Mouse (Mus musculus): ENCODE measurements at regions not wholly inside any gene's neighbourhood (a gene's known extent, or its start where the extent isn't known, plus 50 kb on each side); places are given as distances from the start of the nearest gene placed in this dataset.
A peak's percentile ranks its signal among the peaks of the same experiment; 100 is the strongest.

DNA sequence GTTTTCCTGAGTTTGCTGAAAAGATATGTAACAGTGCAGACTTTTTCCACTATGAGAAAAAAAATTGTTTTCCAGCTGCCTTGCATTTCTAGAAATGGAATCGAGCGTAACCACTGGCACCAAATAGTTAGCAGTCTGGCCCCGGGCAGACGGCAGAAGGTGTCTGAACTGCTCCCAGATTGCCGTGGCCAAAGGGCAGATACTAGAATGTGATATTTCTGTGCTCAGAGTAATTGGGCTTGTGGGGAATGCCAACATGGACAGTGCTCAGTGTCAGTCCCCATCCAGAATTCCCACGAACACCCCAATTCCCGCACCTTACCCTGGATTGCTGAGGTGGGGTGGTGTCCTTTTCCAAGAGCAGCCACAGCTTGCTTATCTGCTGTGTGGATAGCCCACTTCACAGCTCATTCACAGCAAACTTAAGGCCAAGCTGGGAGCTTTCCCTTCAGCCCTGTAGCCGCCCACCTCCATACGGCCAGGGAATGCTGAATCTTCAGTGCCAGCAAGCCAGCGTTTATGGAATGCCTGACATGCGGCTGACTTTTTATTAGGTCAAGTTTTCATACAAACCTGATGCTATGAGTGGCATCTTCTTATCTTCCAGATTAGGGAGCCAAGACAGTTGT lies 148.1 kb downstream of the Enc1 start:
- Histone ChIP-seq H3K4me3 (ENCODE audit: insufficient read depth, low read depth, low read length) (no peak overlapping the region), H3K36me3 (ENCODE audit: control insufficient read depth, insufficient read depth, low read length) (no peaks in the 10 kb centered on the region), H3K27me3 (ENCODE audit: control insufficient read depth, insufficient read depth, low read length) (no peaks in the 10 kb centered on the region), H3K9ac (ENCODE audit: low read depth, low read length) (no peak overlapping the region), H3K4me1 (ENCODE audit: control insufficient read depth, insufficient read depth, low read length) (no peaks in the 10 kb centered on the region), H3K27ac (replicated peaks; ENCODE audit: insufficient read depth, low read depth, low read length) (no peak overlapping the region), H3K79me2 (ENCODE audit: control insufficient read depth, insufficient read depth, low read length) (no peaks in the 10 kb centered on the region)
- TF ChIP-seq CTCF (IDR thresholded peaks at IDR 0.05; ENCODE audit: low read depth, low read length) (no peak), POLR2A (IDR thresholded peaks at IDR 0.05; ENCODE audit: extremely low read depth, insufficient read depth, low read length) (no peak)
- DNase-seq (ENCODE audit: extremely low read depth, low read depth, low spot score) = peak; percentile 40
- WGBS = 81% methylated on average over 11 of the region's 11 CpGs

DNA sequence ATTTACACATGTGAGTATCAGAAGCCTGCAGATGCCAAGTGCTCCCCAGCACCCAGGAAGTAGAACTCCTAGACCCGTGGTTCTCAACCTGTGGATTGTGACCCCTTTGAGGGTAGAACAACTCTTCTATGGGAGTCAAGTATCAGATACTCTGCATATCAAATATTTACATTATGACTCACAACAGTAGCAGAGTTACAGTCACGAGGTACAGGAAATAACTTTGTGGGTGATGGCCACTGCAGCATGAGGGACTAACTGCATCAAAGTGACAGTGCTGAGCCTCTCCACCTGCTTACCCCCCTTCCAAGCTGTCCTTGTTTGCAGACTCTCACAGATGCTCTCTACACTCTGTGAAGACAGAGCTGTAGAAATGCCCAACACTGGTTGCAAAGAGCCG lies 145.6 kb downstream of the Enc1 start:
- Histone ChIP-seq H3K9ac (ENCODE audit: low read depth, low read length) (no peak overlapping the region), H3K27ac (replicated peaks; ENCODE audit: insufficient read depth, low read depth, low read length) (no peak overlapping the region), H3K4me1 (ENCODE audit: control insufficient read depth, insufficient read depth, low read length) (no peaks in the 10 kb centered on the region), H3K79me2 (ENCODE audit: control insufficient read depth, insufficient read depth, low read length) (no peaks in the 10 kb centered on the region), H3K27me3 (ENCODE audit: control insufficient read depth, insufficient read depth, low read length) (no peaks in the 10 kb centered on the region), H3K4me3 (ENCODE audit: insufficient read depth, low read depth, low read length) (no peak overlapping the region), H3K36me3 (ENCODE audit: control insufficient read depth, insufficient read depth, low read length) (no peaks in the 10 kb centered on the region)
- no peak for DNase-seq (ENCODE audit: extremely low read depth, low read depth, low spot score)
- WGBS = 26% methylated on average over 3 of the region's 3 CpGs
- TF ChIP-seq CTCF (IDR thresholded peaks at IDR 0.05; ENCODE audit: low read depth, low read length) = no peak
- no peak for TF ChIP-seq POLR2A (IDR thresholded peaks at IDR 0.05; ENCODE audit: extremely low read depth, insufficient read depth, low read length)

DNA sequence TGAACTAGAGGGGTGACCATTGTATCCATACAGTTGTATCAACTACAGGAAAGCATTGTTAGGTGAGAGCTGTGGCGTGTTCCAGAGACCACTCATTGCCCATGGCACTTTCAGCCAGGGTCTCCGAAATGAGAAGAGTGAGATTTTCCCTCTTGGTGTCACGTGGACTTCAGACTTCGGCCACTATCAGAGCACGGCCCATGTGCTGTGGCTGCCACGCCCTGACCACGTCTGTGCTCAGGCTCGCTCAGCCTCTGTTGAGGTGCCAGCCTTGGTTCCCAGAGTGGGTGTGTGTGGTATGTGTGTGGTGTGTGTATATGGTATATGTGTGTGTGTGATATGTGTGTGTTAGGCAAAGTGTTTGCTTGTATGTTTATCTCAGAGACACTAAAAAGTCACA lies 144.6 kb downstream of the Enc1 start:
- no peaks in the 10 kb centered on the region for H3K4me1 ChIP-seq (ENCODE audit: control insufficient read depth, insufficient read depth, low read length)
- DNase-seq (ENCODE audit: extremely low read depth, low read depth, low spot score) = no peak
- no peak overlapping the region for H3K27ac ChIP-seq (replicated peaks; ENCODE audit: insufficient read depth, low read depth, low read length)
- H3K79me2 ChIP-seq (ENCODE audit: control insufficient read depth, insufficient read depth, low read length) = no peaks in the 10 kb centered on the region
- 97% methylated on average over 8 of the region's 8 CpGs for WGBS
- H3K27me3 ChIP-seq (ENCODE audit: control insufficient read depth, insufficient read depth, low read length) = no peaks in the 10 kb centered on the region
- H3K36me3 ChIP-seq (ENCODE audit: control insufficient read depth, insufficient read depth, low read length) = no peaks in the 10 kb centered on the region
- TF ChIP-seq CTCF (IDR thresholded peaks at IDR 0.05; ENCODE audit: low read depth, low read length) (no peak), POLR2A (IDR thresholded peaks at IDR 0.05; ENCODE audit: extremely low read depth, insufficient read depth, low read length) (no peak)
- no peak overlapping the region for H3K9ac ChIP-seq (ENCODE audit: low read depth, low read length)
- no peak overlapping the region for H3K4me3 ChIP-seq (ENCODE audit: insufficient read depth, low read depth, low read length)

DNA sequence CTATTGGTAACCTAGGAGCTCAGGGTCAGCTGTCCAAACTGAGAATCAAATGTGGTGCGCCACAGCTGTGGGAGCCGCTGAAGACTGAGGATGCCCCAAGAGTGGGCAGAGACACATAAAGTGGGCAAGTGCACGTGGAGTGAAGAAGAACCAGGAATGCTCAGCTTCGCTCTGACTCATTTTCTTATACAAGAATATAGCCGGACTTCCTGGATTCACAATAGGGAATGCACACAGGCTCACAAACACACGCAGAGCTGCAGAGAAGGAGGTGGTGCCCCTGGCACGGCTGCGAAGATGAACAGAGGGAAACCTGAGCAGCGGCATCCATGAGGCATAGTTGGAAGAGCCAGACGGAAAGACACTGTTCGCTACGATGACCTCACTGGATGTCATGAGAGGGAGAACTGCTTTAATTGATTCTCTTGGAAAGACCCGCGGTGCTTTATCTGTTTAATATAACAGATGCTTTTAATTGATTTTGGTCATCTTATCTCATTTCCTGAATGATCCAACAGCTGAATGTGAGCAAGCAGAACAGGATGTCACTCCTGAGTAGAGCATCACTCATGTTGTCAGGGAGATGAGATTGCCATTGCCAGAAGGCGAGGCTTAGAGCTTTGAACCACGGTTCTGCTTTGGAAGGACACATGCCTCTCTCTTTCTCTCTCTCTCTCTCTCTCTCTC lies 143.3 kb downstream of the Enc1 start:
- no peak overlapping the region for H3K27ac ChIP-seq (replicated peaks; ENCODE audit: insufficient read depth, low read depth, low read length)
- WGBS = 68% methylated on average over 16 of the region's 16 CpGs
- no peak for DNase-seq (ENCODE audit: extremely low read depth, low read depth, low spot score)
- no peak overlapping the region for H3K4me3 ChIP-seq (ENCODE audit: insufficient read depth, low read depth, low read length)
- no peaks in the 10 kb centered on the region for H3K36me3 ChIP-seq (ENCODE audit: control insufficient read depth, insufficient read depth, low read length)
- H3K4me1 ChIP-seq (ENCODE audit: control insufficient read depth, insufficient read depth, low read length) = no peaks in the 10 kb centered on the region
- H3K79me2 ChIP-seq (ENCODE audit: control insufficient read depth, insufficient read depth, low read length) = no peaks in the 10 kb centered on the region
- TF ChIP-seq CTCF (IDR thresholded peaks at IDR 0.05; ENCODE audit: low read depth, low read length) (no peak), POLR2A (IDR thresholded peaks at IDR 0.05; ENCODE audit: extremely low read depth, insufficient read depth, low read length) (no peak)
- no peaks in the 10 kb centered on the region for H3K27me3 ChIP-seq (ENCODE audit: control insufficient read depth, insufficient read depth, low read length)
- no peak overlapping the region for H3K9ac ChIP-seq (ENCODE audit: low read depth, low read length)

DNA sequence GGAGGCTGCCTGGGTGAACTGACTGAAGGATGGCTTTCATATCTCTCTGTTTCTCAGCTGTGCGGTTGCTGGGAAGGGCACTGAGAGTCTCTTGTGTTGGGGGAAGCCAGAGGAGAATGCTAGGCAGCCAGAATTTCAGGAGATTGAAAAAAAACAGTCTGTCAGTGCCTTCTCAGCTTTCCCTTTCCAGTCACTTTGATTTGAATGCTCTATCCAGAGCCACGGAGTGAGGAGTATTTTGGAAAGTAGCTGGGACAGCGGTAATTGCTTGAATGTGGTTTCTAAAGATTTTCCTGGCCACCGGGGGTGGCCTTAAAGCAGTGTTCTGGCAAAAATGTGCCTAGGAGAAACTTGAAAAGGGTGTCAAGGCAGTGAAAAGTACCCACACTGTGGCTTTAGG lies 142.4 kb downstream of the Enc1 start:
- WGBS = 85% methylated on average over 4 of the region's 4 CpGs
- H3K4me3 ChIP-seq (ENCODE audit: insufficient read depth, low read depth, low read length) = no peak overlapping the region
- DNase-seq (ENCODE audit: extremely low read depth, low read depth, low spot score) = no peak

DNA sequence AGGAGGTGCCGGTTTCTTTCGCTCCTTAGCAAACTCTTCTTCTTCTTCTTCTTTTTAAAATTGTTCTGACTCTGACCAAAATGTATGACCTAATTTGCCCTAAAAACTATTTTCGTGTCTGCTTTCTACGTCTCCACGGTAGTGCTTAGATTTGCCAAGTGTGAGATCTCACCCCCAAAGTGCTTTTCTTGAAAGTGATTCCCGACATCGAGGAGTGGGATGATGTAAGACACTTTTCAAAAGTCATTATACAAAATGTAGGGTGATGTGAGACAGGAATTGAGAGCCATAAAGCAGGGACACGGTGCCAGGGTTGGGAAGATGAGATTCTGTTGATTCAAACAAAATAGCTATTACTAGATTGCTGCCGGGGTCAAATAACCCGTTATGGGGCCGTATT lies 139.5 kb downstream of the Enc1 start:
- no peaks in the 10 kb centered on the region for H3K36me3 ChIP-seq (ENCODE audit: control insufficient read depth, insufficient read depth, low read length)
- no peak overlapping the region for H3K27ac ChIP-seq (replicated peaks; ENCODE audit: insufficient read depth, low read depth, low read length)
- DNase-seq (ENCODE audit: extremely low read depth, low read depth, low spot score) = no peak
- H3K79me2 ChIP-seq (ENCODE audit: control insufficient read depth, insufficient read depth, low read length) = no peaks in the 10 kb centered on the region
- H3K9ac ChIP-seq (ENCODE audit: low read depth, low read length) = no peak overlapping the region
- WGBS = 92% methylated on average over 11 of the region's 11 CpGs
- TF ChIP-seq POLR2A (IDR thresholded peaks at IDR 0.05; ENCODE audit: extremely low read depth, insufficient read depth, low read length) (no peak), CTCF (IDR thresholded peaks at IDR 0.05; ENCODE audit: low read depth, low read length) (no peak)
- H3K4me3 ChIP-seq (ENCODE audit: insufficient read depth, low read depth, low read length) = no peak overlapping the region
- peaks cover 2% of the 10 kb centered on the region; the same call in 1 of the 2 replicates for H3K4me1 ChIP-seq (ENCODE audit: control insufficient read depth, insufficient read depth, low read length)
- H3K27me3 ChIP-seq (ENCODE audit: control insufficient read depth, insufficient read depth, low read length) = no peaks in the 10 kb centered on the region

More for the DNA sequence above, 142.4 kb downstream of the Enc1 start:
- Histone ChIP-seq H3K79me2 (ENCODE audit: control insufficient read depth, insufficient read depth, low read length) (no peaks in the 10 kb centered on the region), H3K36me3 (ENCODE audit: control insufficient read depth, insufficient read depth, low read length) (no peaks in the 10 kb centered on the region), H3K4me1 (ENCODE audit: control insufficient read depth, insufficient read depth, low read length) (no peaks in the 10 kb centered on the region), H3K9ac (ENCODE audit: low read depth, low read length) (no peak overlapping the region), H3K27me3 (ENCODE audit: control insufficient read depth, insufficient read depth, low read length) (no peaks in the 10 kb centered on the region), H3K27ac (replicated peaks; ENCODE audit: insufficient read depth, low read depth, low read length) (no peak overlapping the region)
- no peak for TF ChIP-seq CTCF (IDR thresholded peaks at IDR 0.05; ENCODE audit: low read depth, low read length)

All from liver, adult 2 months (tissue).